ENCODE assay signal across 8 mouse cellular contexts in genomic region chr5:34949769-34950211, GRCm38 (mm10). TPM values are rescaled to one million over a fixed set of nuclear protein-coding genes. Genes with fewer than 3 reads are reported as not detected.
DNase-seq lines count a peak whose midpoint lies in the region; ATAC-seq and TF ChIP-seq lines count a peak whose summit lies in the region.

No protein-coding gene starts in this region.

- peak overlapping the region; percentile 54 for H3K4me3 ChIP-seq in layer of hippocampus, adult 2 months
- H3K4me3 ChIP-seq in forebrain, embryonic 15.5 days = peak overlapping the region; percentile 91
- peak overlapping the region; percentile 90 for H3K4me3 ChIP-seq in liver, postnatal 0 days (ENCODE audit: low read depth, low read length)

- under 1% methylated on average over 12 of the region's 12 CpGs for WGBS in forebrain, embryonic 15.5 days
- 8% methylated on average over 12 of the region's 12 CpGs for WGBS in liver, postnatal 0 days (ENCODE audit: insufficient replicate concordance)

- in situ Hi-C loops in Patski (cut with MboI; ENCODE audit: low pct_unique_long_range_greater_than_20kb) = no loop called here

- peak overlapping the region; percentile 98 for H3K9ac ChIP-seq in forebrain, embryonic 15.5 days (replicated peaks)
- H3K9ac ChIP-seq in liver, postnatal 0 days (replicated peaks) = peak overlapping the region; percentile 95

- CTCF ChIA-PET in Patski (lab: Charles Lee) = interaction anchor here (1.0 to 1.4 kb wide), 3 partner anchors 21 to 82 kb away, joined by 3 read pairs; no protein-coding TSS in a partner anchor

- H3K4me1 ChIP-seq in forebrain, embryonic 15.5 days = peaks cover 39% of the 10 kb centered on the region
- peaks cover 20% of the 10 kb centered on the region for H3K4me1 ChIP-seq in liver, postnatal 0 days (ENCODE audit: insufficient read depth)

- peaks cover 5% of the 10 kb centered on the region; the same call in 1 of the 2 replicates for H3K36me3 ChIP-seq in forebrain, embryonic 15.5 days
- H3K36me3 ChIP-seq in liver, postnatal 0 days (replicated peaks; ENCODE audit: insufficient read depth, low read length) = no peaks in the 10 kb centered on the region

- TF ChIP-seq CTCF in layer of hippocampus, adult 2 months (conservative IDR thresholded peaks at IDR 0.05) = no peak
- no peak for TF ChIP-seq CTCF in Patski (IDR thresholded peaks at IDR 0.05)
- TF ChIP-seq CTCF in liver, postnatal 0 days (IDR thresholded peaks at IDR 0.05; ENCODE audit: low read depth) = no peak

- no peaks in the 10 kb centered on the region for H3K27me3 ChIP-seq in Patski
- H3K27me3 ChIP-seq in forebrain, embryonic 15.5 days = no peaks in the 10 kb centered on the region
- no peaks in the 10 kb centered on the region for H3K27me3 ChIP-seq in liver, postnatal 0 days (ENCODE audit: insufficient read depth, low read length)

- peak overlapping the region; percentile 90 for H3K27ac ChIP-seq in layer of hippocampus, adult 2 months
- peak overlapping the region; percentile 90 for H3K27ac ChIP-seq in forebrain, embryonic 15.5 days (replicated peaks)
- H3K27ac ChIP-seq in liver, postnatal 0 days (ENCODE audit: low read depth) = peak overlapping the region; percentile 77

- no peak for TF ChIP-seq EP300 in liver, postnatal 0 days (IDR thresholded peaks at IDR 0.05; ENCODE audit: low read depth)

- peak overlapping the region; percentile 82 for H3K4me2 ChIP-seq in forebrain, embryonic 15.5 days (replicated peaks)
- peak overlapping the region; percentile 94 for H3K4me2 ChIP-seq in liver, postnatal 0 days (ENCODE audit: low read depth, low read length)

- POLR2A ChIA-PET in Patski (lab: Charles Lee) = no interaction called here

- no peaks in the 10 kb centered on the region for H3K9me3 ChIP-seq in forebrain, embryonic 15.5 days
- no peaks in the 10 kb centered on the region for H3K9me3 ChIP-seq in liver, postnatal 0 days (ENCODE audit: low read length)

- ATAC-seq in Patski = peak; percentile 22
- peak; percentile 67 for ATAC-seq in forebrain, embryonic 15.5 days (replicated peaks)
- ATAC-seq in liver, postnatal 0 days = peak; percentile 6; the same call in 1 of the 2 replicates
- no peak for ATAC-seq in frontal cortex, adult (ENCODE audit: low TSS enrichment)

- DNase-seq in layer of hippocampus, adult 2 months (ENCODE audit: low spot score in 2 of 2) = no peak
- DNase-seq in layer of hippocampus, adult 9-11 months = no peak
- DNase-seq in Patski (ENCODE audit: low read depth, low spot score) = no peak
- DNase-seq in liver, postnatal 0 days = no peak
- DNase-seq in spleen, adult 18-20 months = no peak
- no peak for DNase-seq in layer of hippocampus, adult 18-20 months (ENCODE audit: low spot score in 2 of 2)

RNA-seq across cellular contexts. Expression of gene Rgs12, which starts 0.5 kb away (rescaled TPM):
- total RNA-seq in layer of hippocampus, adult 2 months (2021) = 10 to 100 TPM; 43.2 to 52.5 TPM
- 19.4 TPM for polyA plus RNA-seq in Patski (2021)
- polyA plus RNA-seq in forebrain, embryonic 15.5 days (2015; fragmentation: Nextera tagmentation; extraction: Ambion mirVana) = 64.7 and 64.9 TPM in 2 replicates
- polyA plus RNA-seq in liver, postnatal 0 days (2015; fragmentation: Nextera tagmentation; extraction: Ambion mirVana) = 6.9 and 7.3 TPM in 2 replicates
- total RNA-seq in layer of hippocampus, adult 18-20 months (2021) = 10 to 100 TPM; 43.3 to 44.2 TPM

RNA-seq across cellular contexts. Expression of gene Msantd1, which starts 42.0 kb away (rescaled TPM):
- 1 to 10 TPM; 6.1 to 7.0 TPM for total RNA-seq in layer of hippocampus, adult 2 months (2021)
- polyA plus RNA-seq in Patski (2021) = 1.8 TPM
- 5.6 and 5.8 TPM in 2 replicates for polyA plus RNA-seq in forebrain, embryonic 15.5 days (2015; fragmentation: Nextera tagmentation; extraction: Ambion mirVana)
- polyA plus RNA-seq in liver, postnatal 0 days (2015; fragmentation: Nextera tagmentation; extraction: Ambion mirVana) = 0.05 and 0.22 TPM in 2 replicates
- total RNA-seq in layer of hippocampus, adult 18-20 months (2021) = 1 to 10 TPM; 5.7 to 6.2 TPM
